Mouse (Mus musculus): ENCODE measurements at regions not wholly inside any gene's neighbourhood (a gene's known extent, or its start where the extent isn't known, plus 50 kb on each side); places are given as distances from the start of the nearest gene placed in this dataset.
A peak's percentile ranks its signal among the peaks of the same experiment; 100 is the strongest.

GRCm38 (mm10) chr19:21214253-21214652, 57.8 kb upstream of the Zfand5 start:
- DNase-seq (ENCODE audit: low spot score): no peak

- DNase-seq (ENCODE audit: low spot score): no peak
These were observed 78.6 kb upstream of the Zfand5 start for GRCm38 (mm10) chr19:21193461-21193860.

DNA sequence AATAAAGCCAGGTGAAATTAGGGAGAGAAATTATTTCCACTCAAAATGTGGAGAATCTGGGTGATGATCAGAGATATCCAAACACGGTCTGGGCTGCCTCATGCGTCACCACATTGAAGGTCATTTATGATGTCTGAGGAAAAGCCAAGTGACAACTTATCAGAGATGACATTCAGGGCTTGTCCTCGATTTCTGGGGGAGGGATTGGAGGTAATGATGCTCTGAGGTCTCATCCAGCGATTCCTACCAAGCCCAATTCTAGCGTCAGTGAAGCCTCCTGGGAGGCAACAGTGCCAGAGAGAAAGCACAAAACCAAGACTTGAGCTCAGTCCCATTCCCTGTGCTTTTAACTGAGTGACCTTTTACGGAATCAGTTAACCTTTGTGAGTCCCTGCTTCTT, 79.5 kb upstream of the Zfand5 start:
- no peak for DNase-seq (ENCODE audit: low spot score)

DNA sequence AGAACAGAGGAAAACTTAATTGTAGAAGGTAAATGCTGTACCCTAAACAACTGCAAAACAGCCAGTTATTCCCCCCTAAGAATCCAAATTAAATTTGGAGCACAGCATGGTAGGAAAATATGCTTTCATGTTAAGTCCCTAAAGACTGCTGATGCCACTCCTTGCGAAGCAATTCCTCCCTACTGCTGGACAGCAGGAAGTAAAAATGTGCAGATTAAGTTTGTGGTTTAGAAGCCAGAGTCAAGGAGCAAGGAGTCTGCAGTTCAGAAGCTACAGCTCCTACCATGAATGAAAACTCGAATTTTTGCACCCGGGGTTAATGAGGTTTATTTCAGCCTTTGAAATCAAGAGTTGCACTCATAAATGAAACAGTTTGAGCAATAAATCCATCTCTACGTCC, 82.9 kb upstream of the Zfand5 start:
- DNase-seq (ENCODE audit: low spot score): no peak

DNA sequence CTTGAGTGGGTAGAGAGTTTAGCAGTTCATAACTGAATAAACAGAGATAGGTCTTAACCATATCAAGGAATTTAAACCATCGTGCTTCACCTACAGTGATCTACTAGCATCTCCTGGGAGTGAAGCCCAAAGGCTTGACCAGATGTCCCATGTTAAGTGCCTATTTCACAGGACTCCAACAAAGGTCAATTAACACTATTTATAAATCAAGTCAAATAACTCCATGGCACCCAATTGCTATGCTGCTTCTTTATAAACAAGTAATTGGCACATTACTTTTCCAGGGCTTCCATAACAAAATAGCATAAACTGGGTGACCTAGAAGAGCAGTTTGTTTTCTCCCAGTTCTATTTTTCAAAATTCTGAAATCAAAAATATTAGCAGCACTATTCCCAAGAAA, 85.4 kb upstream of the Zfand5 start:
- DNase-seq (ENCODE audit: low spot score): no peak

GRCm38 (mm10) chr19:21186016-21186415, 86.1 kb upstream of the Zfand5 start:
- DNase-seq (ENCODE audit: low spot score): no peak

- no peak for DNase-seq (ENCODE audit: low spot score)
These were observed 89.0 kb upstream of the Zfand5 start for GRCm38 (mm10) chr19:21183028-21183427.

DNA sequence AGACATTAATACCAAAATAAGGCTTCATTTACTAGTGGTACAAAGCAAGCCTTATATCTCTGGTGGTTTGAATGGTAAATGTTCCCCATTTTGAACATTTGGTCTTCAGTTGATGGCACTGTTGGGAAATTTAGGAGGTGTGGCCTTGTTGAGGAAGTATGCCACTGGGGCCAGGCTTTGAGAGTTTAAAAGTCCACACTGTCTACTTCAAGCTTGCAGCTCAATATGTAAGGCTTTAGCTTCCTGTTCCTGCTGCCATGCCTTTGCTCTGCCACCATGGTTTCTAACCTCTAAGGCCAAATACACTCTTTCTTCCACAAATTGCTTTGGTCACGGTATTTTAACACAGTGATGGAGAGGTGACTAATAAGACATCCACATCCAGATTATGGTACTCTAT, 92.2 kb upstream of the Zfand5 start:
- no peak for DNase-seq (ENCODE audit: low spot score)

DNA sequence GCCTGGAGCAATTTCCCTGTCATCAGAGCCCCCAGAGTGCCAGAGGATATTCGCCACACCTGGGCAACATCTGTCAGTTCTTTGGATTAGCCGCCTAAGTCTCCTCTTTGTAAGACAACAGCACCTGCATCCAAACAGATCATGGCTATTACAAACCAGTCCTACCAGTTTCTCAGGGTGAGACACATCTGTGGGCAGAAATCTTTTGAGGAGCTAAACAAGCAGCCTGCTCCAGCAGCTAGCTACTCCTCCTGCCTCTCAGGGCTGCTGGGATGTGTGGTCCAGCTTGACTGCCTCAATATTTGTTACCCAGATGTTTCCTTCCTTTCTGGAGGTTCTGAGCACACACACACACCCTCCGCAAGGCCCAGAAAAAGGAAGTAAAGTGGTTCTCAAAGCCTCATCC, 96.6 kb upstream of the Zfand5 start:
- peak; percentile 41 for DNase-seq (ENCODE audit: low spot score)

DNA sequence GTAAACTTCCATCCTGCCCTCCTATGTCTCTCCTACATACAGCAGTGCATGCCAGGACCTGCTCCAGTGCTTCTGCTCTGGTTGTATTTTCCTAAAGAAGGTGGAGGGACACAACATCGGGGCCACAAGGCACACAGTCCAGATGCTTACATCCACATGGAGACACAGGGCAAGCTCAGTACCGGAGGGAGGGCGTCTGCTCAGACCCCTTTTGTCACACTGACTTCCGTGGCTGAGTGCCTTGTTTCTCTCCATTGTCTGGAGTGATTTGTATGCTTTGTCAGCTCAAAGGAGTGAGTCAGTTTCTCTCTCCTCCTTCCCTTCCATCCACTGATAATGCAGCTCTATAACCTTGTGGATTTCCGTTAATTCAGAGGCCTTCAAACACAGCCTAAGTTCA, 97.4 kb upstream of the Zfand5 start:
- peak; percentile 52 for DNase-seq (ENCODE audit: low spot score)

GRCm38 (mm10) chr19:21173896-21174483, 98.1 kb upstream of the Zfand5 start:
- no peak for DNase-seq (ENCODE audit: low spot score)

DNA sequence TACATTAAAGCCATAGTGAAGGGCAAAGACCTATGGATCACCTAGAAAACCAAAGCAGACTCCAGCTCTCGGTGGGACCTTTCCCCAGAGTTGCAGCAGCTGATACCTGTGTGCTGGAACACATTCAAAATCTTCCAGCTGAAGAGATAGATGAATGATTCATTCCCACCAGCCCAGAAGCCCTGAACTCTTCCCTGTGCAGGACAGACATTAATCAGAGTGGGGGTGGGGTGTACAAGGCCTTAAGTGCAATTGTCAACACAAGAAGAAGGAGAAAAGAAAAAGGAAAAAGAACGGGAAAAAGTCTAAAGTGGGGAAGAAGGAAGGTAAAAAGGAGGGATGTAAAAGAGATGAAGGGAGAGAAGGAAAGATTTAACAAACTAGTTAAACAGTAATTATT, 100.9 kb upstream of the Zfand5 start:
- no peak for DNase-seq (ENCODE audit: low spot score)

- DNase-seq (ENCODE audit: low spot score): no peak
These were observed 101.3 kb upstream of the Zfand5 start for GRCm38 (mm10) chr19:21170785-21171184.

DNA sequence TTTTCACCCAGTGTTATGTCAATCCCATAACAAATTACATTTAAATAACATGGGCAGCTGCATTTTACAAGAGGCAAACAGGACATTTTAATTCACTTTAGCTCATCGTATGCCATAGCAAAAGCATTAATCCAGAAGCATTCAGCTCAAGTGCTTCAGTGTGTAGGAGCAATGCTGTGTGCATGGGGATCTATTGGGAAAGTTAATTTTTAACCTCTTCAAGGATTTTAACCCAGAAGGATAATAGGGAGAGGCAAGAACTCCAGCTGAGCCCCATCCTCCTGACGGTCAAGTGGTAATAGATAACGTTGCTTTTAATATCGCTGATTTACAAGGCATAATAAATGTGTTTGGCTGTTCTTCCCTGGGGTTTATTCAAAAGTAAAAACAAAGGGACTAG, 105.1 kb upstream of the Zfand5 start:
- no peak for DNase-seq (ENCODE audit: low spot score)

GRCm38 (mm10) chr19:21166465-21166860, 105.6 kb upstream of the Zfand5 start:
- no peak for DNase-seq (ENCODE audit: low spot score)

GRCm38 (mm10) chr19:21165763-21166464, 106.2 kb upstream of the Zfand5 start:
- DNase-seq (ENCODE audit: low spot score): peak; percentile 30

DNA sequence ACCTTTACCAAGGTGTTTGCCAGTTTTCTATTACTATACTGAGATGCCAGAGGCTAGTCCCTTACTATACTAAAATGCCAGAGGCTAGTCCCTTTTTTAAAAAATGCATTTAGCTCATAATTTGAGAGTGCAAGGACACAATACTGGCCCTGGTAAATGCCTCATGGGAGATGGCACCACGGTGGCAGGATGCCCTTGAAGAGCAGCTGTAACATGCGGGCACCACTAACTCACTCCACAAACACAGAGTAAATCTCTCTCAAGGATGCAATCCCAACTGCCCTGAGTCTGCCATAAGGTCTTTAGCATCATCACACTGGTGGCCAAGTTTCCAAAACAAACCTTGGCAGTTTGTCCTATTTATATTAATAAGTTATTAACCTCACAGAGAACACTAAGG, 108.1 kb upstream of the Zfand5 start:
- no peak for DNase-seq (ENCODE audit: low spot score)

- peak; percentile 86 for DNase-seq (ENCODE audit: low spot score)
These were observed 111.1 kb upstream of the Zfand5 start for GRCm38 (mm10) chr19:21160946-21161345.

DNA sequence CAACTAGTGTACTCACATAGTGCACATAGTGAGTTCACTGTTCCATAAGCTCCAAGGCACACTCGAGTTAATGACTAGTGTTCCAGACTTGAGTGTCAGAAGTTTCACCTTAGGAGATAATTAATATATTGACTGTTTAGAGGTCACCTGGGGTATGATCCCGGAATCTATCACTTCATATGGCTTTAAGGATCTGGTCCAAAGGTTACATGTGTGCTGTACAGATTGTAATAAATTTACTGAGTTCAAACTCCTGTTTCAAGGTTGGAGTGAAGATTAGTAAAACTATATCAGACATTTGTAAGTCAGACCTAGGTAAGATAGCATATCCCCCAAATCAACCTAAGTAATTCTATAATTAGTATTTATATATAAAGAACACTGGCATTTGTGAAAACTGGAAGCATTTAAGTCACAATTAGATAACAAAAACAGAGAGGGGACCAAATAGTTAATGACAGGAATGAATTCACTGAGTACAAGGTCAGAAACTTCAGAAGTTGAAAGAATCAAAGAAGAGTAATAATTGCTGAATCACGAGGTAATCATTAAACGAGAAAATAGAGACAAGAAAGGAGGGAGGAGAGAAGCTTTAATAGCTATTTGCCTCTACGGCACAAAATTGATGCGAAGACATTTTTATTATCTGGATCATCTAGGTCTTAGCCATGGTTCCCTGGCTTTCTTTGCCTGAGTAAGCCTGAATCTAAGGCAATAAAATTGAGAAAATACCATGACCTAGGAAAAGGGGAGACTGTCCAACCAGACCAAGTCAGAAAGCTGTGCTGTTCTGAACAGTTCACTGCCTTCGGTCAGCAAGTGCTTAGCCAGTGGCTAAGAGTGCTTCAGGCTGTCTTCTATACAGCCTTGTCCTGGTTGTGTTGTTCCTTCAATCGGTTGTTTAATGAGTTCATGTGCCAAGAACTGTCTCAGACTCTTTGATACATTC, 112.6 kb upstream of the Zfand5 start:
- no peak for DNase-seq (ENCODE audit: low spot score)

DNA sequence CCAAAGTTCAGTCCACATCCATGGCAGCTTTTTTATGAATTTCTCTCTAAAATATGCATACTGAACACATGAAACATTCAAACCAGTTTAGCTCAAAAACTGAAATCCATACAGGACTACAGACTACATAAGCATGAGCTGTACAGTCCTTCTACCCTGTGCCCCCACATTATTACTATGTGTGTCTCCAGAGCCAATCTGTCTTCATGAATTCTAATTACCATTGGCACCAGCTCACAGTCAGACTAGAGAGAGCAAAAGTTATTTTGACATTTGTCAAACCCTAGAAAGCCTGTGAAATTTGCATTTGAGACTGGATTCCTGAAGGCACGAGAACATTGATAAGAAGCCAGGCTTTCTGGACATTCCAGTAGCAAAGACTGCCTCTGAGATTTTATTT, 117.9 kb upstream of the Zfand5 start:
- no peak for DNase-seq (ENCODE audit: low spot score)

GRCm38 (mm10) chr19:21152027-21152426, 120.1 kb upstream of the Zfand5 start:
- peak; percentile 52 for DNase-seq (ENCODE audit: low spot score)

DNA sequence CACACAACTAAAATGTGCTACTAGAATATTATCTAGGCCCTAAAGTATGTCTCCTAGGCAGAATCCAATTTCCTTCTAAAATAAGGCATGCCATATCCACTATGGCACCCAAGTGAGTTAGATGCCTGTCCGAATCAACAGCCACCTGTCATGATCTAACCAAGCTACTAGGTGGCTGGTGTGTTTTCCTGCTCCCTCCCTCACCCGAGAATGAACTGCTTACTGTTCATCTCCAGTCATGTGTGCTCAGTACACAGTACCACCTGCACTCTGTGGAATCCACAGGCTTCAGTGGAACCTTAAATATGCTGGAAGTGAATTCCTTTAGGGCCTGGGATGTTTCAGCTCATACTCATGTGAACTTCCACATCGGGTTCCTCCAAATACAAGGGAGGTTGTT, 121.2 kb upstream of the Zfand5 start:
- no peak for DNase-seq (ENCODE audit: low spot score)

GRCm38 (mm10) chr19:21150241-21150640, 121.8 kb upstream of the Zfand5 start:
- no peak for DNase-seq (ENCODE audit: low spot score)

Measured in embryo, embryonic 10 days (tissue).